Mouse (Mus musculus) c-Kit-negative CD71-positive TER-119-positive erythroid progenitor cells, embryonic 14.5 days (primary cell): ENCODE measurements around the gene Il23a.
"Not testable (repeated sequence)": the region's sequence is repeated elsewhere in the genome, so short reads cannot be mapped to it uniquely, and the experiment has no call there.

Experiments used
- DNase-seq: peaks from one replicate; pipeline ENCODE4 v3.0.0-alpha.2; 2013; ENCODE audit warnings: low read depth, low spot score

Gene Il23a

DNA sequence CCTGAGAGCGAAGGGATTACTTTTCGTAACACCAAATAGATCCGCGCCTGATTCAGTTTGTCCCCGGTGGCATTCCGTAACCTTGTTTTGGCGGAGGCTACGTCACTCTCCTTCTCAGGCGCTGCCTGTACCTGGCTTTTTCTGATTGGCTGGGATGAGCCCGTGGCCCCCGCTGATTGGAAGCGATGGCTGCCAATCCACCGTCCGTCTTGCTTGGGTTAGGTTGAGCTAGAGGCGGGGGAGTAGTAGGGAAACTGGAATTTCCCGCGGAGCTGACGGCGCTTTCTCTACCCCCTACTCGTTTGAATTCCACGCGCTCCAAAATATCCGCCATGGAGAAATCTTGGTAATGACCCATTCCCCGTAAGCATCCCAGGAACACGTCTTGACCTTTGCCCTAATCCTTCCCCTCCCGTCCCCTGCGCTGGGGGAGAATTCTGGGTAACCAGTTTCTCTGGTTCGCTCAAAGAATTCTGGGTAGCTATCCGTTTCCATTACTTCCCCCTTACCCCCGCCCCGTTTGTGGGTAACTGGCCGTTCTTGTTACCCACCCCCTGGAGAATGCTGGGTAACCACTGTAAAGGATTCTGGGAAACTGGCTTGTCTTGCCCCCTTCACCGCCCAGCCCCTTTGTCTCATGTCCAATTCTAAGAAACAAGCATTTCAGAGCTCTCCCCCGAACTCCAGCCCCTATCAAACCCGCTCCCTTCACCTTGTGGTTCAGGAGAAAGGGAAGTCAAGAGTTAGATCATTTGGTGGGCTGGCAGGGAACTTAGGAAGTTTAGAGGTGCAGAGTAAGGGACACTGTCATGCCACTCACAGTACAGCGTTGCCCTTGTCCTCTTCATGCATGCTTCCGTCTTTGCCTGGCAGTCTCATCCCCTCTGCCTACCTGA lies 4.8 kb upstream of the Il23a start, which contains the start of gene Pan2:
Gene Pan2 (plus strand): TSS at position 210 of the 896 bp plus-strand sequence.
- peak; percentile 99 for DNase-seq

DNA sequence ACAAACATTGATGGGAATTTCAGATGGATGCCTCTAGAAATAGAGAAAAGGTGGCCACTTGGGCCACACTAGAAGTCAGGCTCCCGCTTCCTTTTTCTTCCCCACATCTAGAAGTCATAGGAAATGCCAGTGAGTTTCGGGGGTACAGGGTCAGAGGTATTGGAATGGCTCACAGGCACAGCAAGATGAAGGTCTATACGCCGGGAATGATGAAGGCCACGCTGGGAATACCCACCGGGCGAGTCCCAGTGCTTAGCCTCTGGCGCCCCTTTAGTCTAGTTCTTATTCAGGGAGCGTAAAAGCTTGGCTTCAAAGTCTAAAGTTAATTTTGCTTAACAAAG lies 4.2 kb upstream of the Il23a start:
- DNase-seq = no peak

- peak; percentile 26 for DNase-seq
Measured at GRCm38 (mm10) chr10:128302357-128302756, 3.8 kb upstream of the Il23a start.

DNA sequence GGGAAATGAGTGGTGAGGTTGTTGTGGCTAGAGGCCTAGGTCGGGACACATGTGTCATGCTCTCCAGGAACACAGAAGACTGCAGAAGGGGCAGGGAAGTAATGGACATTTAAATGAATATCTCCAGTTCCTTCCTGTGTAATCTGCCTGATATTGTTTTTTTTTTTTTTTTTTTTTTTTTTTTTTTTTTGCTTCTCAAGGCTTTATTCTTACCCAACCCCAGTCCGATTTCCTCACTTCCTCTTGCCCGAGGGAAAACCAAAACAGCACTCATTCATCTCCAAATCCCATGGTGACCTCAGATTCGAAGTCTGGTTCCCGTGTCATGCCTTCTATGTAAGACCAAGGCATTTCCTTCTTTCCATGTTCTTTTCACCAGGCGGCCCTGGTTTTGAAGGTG lies 309 bp downstream of the Il23a start:
- no peak for DNase-seq

DNA sequence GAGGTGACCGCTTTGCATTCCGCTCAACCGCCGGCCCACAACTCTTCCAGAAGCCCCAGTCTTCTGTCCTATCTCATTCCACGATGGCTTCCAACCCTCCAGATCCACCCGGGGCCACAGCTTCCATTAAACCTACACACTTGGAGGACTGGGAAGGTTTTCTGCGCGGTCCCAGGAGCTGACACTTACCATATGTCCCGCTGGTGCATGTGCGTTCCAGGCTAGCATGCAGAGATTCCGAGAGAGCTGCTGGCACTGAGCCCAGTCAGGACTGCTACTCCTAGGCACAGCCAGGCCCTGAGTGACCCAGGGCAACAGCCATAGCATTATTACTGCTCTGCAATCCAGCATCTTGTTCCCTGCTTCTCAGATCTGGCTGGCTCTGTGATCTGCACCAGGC lies 930 bp downstream of the Il23a start:
- DNase-seq = no peak

DNA sequence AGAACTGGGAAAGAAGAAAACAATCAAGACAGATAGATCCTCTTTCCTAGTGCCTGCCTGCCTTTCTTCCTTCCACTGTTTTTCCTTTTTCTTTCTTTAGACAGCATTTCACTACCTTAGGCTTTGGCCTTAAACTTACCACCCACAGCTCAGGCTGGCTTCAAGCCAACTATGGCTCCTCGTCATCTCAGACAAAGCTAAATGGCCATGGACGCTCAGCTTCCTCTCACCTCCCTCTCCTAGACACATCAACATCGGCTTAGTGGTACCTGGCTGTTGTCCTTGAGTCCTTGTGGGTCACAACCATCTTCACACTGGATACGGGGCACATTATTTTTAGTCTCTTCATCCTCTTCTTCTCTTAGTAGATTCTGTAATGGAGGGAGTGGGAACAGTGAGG lies 1.3 kb downstream of the Il23a start:
- no peak for DNase-seq

DNA sequence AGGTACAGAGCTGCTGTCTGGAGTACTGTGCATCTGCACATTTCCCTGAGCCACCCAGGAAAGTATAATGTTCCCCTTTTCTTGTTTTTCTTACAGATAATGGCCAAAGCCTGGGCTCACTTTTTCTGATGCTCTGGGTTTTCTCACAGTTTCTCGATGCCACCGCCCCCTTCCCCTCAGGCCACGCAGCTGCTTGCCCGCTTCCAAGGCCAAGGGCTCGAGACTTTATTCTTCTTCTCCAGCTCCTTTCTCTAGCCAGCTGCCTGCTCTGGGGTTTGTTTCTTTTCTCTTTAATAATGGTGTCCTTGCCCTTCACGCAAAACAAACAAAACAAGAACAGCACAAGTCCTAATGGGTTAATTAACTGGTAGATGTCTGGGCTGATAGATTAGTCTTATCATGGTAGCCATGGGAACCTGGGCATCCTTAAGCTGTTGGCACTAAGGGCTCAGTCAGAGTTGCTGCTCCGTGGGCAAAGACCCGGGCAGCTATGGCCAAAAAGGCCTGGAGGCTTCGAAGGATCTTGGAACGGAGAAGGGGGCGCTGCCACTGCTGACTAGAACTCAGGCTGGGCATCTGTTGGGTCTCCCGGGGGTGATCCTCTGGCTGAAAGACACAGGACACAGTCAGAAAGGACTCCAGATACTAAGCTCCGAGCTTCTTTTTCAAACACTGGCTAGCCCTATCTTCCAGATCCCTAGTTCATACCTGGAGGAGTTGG lies 2.0 kb downstream of the Il23a start:
- DNase-seq = no peak

GRCm38 (mm10) chr10:128290594-128290993 lies 8.0 kb downstream of the Il23a start:
- DNase-seq = not testable (repeated sequence)

- peak; percentile 54 for DNase-seq
Measured at GRCm38 (mm10) chr10:128283604-128284579, 14.7 kb downstream of the Il23a start.

DNA sequence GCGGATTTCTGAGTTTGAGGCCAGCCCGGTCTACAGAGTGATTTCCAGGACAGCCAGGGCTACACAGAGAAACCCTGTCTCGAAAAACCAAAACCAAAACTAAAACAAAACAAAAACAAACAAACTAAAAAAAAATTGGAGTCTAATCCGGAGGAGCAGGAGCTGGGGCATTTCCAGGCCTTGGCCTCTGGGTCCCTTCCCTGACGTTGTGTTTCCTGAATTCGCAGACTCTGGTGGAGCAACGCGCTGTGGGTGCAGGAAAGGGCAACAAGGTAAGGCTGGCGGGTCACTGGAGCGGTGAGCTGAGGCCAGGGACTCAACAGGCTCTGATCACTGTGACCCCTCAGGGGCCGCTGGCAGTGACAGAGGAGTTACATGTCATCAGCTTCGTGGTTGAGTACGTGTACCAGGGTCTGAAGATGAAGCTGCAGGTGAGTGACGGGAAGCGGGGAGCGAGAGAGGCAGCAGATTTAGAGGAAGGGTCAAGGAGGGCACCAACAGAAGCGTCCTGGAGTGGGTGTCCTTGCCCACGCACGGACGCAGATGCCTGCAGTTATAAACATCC lies 15.6 kb downstream of the Il23a start:
- DNase-seq = no peak

- no peak for DNase-seq
Measured at GRCm38 (mm10) chr10:128281682-128282081, 16.9 kb downstream of the Il23a start.

- DNase-seq = no peak
Measured at GRCm38 (mm10) chr10:128280943-128281342, 17.6 kb downstream of the Il23a start.

- DNase-seq = no peak
Measured at GRCm38 (mm10) chr10:128278158-128278557, 20.4 kb downstream of the Il23a start.

- DNase-seq = not testable (repeated sequence)
Measured at GRCm38 (mm10) chr10:128275374-128275773, 23.2 kb downstream of the Il23a start.

GRCm38 (mm10) chr10:128272819-128273439 lies 25.6 kb downstream of the Il23a start:
- DNase-seq = not testable (repeated sequence)

DNA sequence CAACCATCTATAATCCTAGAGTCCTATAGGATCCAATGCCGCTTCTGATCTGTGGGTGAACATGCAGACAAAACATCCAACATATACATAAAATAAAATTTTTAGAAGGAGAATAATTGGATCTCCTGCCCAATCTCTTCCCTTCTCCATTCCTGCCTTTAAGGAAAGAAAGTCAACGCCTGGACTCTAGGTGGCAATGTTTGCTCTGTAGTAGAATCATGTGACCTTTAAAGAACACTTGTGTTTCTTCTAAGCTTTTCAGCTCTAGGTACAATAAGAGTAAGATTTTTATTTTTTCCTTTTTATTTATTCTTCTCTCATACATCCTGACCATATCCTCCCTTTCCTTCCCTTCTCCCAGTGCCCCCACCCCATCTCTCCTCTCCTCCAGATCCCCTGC lies 26.7 kb downstream of the Il23a start:
- DNase-seq = no peak

GRCm38 (mm10) chr10:128270866-128271265 lies 27.7 kb downstream of the Il23a start:
- no peak for DNase-seq

DNA sequence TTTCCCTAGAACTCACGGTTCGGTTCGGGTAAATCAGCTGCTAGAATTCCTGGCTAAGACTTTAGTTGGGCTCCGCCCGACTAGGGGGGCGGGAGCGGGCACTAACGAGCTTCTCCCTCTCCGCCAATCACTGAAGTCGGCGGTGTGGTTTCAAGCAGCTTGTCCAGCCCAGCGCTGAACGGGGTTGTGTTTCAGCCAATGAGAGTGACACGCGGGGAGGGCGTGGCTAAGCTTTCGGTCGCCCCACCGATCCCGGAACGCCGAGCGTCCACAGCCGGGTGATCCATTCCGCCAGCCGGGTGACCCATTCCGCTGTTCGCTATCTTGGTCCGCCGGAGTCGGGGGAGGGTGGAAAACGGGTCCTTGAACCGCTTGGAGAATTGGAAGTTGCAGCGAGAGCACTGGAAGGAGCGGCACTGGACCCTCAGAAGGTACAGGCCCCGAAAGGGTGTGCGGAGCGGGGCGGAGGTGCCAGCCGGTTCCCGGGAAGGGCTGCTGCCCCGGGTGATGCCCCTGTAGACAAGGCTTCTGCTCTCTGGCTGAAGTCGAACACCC lies 28.2 kb downstream of the Il23a start, which contains the start of gene Stat2:
Gene Stat2 (plus strand): TSS at position 273 of the 555 bp plus-strand sequence.
- DNase-seq = peak; percentile 98

DNA sequence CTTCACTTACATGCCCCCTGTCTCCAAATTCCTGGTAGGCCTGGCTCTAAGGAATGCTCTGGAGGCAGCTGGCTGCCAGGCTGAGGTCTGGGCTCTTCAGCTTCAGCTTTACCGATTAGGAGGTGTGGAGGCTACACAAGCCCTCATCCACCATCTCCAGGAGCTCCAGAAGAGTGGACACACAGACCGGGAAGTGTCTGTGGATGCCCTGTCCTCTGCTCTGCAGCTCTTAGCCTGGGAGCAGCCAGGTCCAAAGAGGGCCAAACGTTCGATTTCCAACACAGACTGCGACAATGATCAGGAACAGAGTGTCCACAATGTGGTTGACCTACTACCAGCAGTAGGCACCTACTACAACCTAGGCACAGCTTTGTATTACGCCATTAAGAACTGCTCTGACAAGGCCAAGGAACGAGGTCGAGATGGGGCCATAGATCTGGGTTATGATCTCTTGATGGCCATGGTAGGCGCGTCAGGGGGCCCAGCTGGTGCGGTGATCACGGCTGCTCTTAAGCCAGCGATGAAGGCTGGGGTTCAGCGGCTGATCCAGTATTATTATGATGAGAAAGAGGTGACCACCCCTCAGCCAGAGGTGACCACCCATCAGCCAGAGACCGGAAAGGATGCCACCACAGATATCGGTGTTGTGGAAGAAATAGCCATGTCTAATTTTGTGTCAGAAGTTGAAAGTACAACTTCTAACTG lies 29.2 kb downstream of the Il23a start:
- DNase-seq = no peak

- no peak for DNase-seq
Measured at GRCm38 (mm10) chr10:128268371-128268770, 30.2 kb downstream of the Il23a start, which contains the start of gene Apof. TSS of gene Apof (plus strand) at chr10:128268671.
